Mouse (Mus musculus) stomach, embryonic 16.5 days (tissue): ENCODE data around the gene Atox1. TPM values are rescaled to one million over a fixed set of nuclear protein-coding genes. Genes with fewer than 3 reads are reported as not detected.
A peak's percentile ranks its signal among the peaks of the same experiment; 100 is the strongest.

ENCODE experiments used
- ATAC-seq: fragments of 200-750 bp; cut with Nextera tagmentation; 2 replicates; pipeline ENCODE4 v1.8.0; 2017; ENCODE audit warnings: moderate number of reproducible peaks, moderate TSS enrichment; ENCODE audit not compliant: insufficient read depth, low FRiP score
- H3K27ac ChIP-seq: fragments of 300-500 bp; sonication (generic); 2 replicates; pipeline ENCODE4 v1.5.1; 2014; ENCODE audit warnings: low read length
- H3K27me3 ChIP-seq: fragments of 300-500 bp; sonication (generic); 2 replicates; pipeline ENCODE4 v1.6.1; 2014; ENCODE audit warnings: low read length, control low read depth, mixed read lengths; ENCODE audit not compliant: control insufficient read depth, insufficient read depth
- H3K36me3 ChIP-seq: fragments of 300-500 bp; sonication (generic); 2 replicates; pipeline ENCODE4 v1.6.1; 2014; ENCODE audit warnings: low read length; ENCODE audit not compliant: control insufficient read depth, insufficient read depth
- H3K4me1 ChIP-seq: fragments of 300-500 bp; sonication (generic); 2 replicates; pipeline ENCODE4 v1.6.1; 2014; ENCODE audit warnings: low read length, control low read depth, mixed read lengths; ENCODE audit not compliant: control insufficient read depth, insufficient read depth
- H3K4me2 ChIP-seq: fragments of 300-500 bp; sonication (generic); 2 replicates; pipeline ENCODE4 v1.6.1; 2014; ENCODE audit warnings: low read depth, low read length, mixed read lengths
- H3K4me3 ChIP-seq: fragments of 300-500 bp; sonication (generic); replicated peaks from 2 replicates; pipeline ENCODE4 v1.5.1; 2014; ENCODE audit warnings: mild to moderate bottlenecking, low read length
- H3K9ac ChIP-seq: fragments of 300-500 bp; sonication (generic); 2 replicates; pipeline ENCODE4 v1.6.1; 2014; ENCODE audit warnings: low read length
- H3K9me3 ChIP-seq: fragments of 300-500 bp; sonication (generic); replicated peaks from 2 replicates; pipeline ENCODE4 v1.6.1; 2016; ENCODE audit warnings: low read length, control low read depth; ENCODE audit not compliant: control insufficient read depth
- WGBS: fragments of 180-500 bp; shearing (Covaris S2); extraction: QIAGEN DNeasy Blood & Tissue Kit; methylation state at CpG from one replicate; pipeline ENCODE4 v1.1.7; 2014; 5-methylcytosine and 5-hydroxymethylcytosine counted together
- microRNA-seq: library from miRNA; unstranded; fragments of <30 nt; microRNA quantifications from one replicate; pipeline ENCODE4, GENCODE M21; 2016
- polyA plus RNA-seq: library from polyadenylated mRNA; unstranded; fragments of >200 nt; fragmentation: Nextera tagmentation; extraction: Ambion mirVana; gene quantifications from 2 replicates; pipeline ENCODE4 v1.2.1, GENCODE M21; 2015

The Atox1 gene
- polyA plus RNA-seq, 1 experiment from 2014 or later: 421 TPM

- WGBS: 80% methylated on average over 2 of the region's 2 CpGs
- H3K27me3 ChIP-seq: no peaks in the 10 kb centered on the region
- ATAC-seq: peak; percentile 79; the same call in 1 of the 2 replicates
- H3K4me2 ChIP-seq: no peak overlapping the region
- H3K36me3 ChIP-seq: peaks cover 16% of the 10 kb centered on the region
- no peak overlapping the region for H3K4me3 ChIP-seq
- H3K9me3 ChIP-seq: no peaks in the 10 kb centered on the region
- H3K27ac ChIP-seq: no peak overlapping the region; the same call in 1 of the 2 replicates
- H3K9ac ChIP-seq: no peak overlapping the region
- H3K4me1 ChIP-seq: no peaks in the 10 kb centered on the region
Measured at GRCm38 (mm10) chr11:55400863-55401262, 60.2 kb downstream of the Atox1 start.

- Histone ChIP-seq H3K4me3 (no peak overlapping the region), H3K4me1 (no peaks in the 10 kb centered on the region), H3K9me3 (no peaks in the 10 kb centered on the region), H3K27me3 (no peaks in the 10 kb centered on the region), H3K36me3 (peaks cover 16% of the 10 kb centered on the region; the same call in 1 of the 2 replicates), H3K9ac (no peak overlapping the region), H3K4me2 (no peak overlapping the region), H3K27ac (no peak overlapping the region)
- no peak for ATAC-seq
- WGBS: 87% methylated on average over 8 of the region's 8 CpGs
Measured at GRCm38 (mm10) chr11:55398371-55398770, 62.7 kb downstream of the Atox1 start.

- peaks cover 13% of the 10 kb centered on the region; the same call in 1 of the 2 replicates for H3K36me3 ChIP-seq
- H3K9me3 ChIP-seq: no peaks in the 10 kb centered on the region
- H3K27ac ChIP-seq: peak overlapping the region; percentile 9; the same call in 1 of the 2 replicates
- no peak overlapping the region for H3K4me2 ChIP-seq
- no peak overlapping the region for H3K9ac ChIP-seq
- H3K27me3 ChIP-seq: no peaks in the 10 kb centered on the region
- ATAC-seq: no peak
- no peaks in the 10 kb centered on the region for H3K4me1 ChIP-seq
- no peak overlapping the region for H3K4me3 ChIP-seq
- WGBS: 77% methylated on average over 9 of the region's 9 CpGs
Measured at GRCm38 (mm10) chr11:55397441-55397840, 63.6 kb downstream of the Atox1 start.

GRCm38 (mm10) chr11:55397036-55397435 lies 64.0 kb downstream of the Atox1 start:
- Histone ChIP-seq H3K27ac (no peak overlapping the region), H3K9ac (no peak overlapping the region), H3K4me2 (no peak overlapping the region), H3K4me3 (no peak overlapping the region), H3K4me1 (no peaks in the 10 kb centered on the region), H3K27me3 (no peaks in the 10 kb centered on the region), H3K9me3 (no peaks in the 10 kb centered on the region), H3K36me3 (peaks cover 13% of the 10 kb centered on the region; the same call in 1 of the 2 replicates)
- no peak for ATAC-seq
- 80% methylated on average over 2 of the region's 2 CpGs for WGBS

Small RNA genes within 50 kb of the gene (microRNA-seq; reads per million reads assigned to microRNA genes)
- not detected for gene Mir7652

Other genes with a start within 250 kb of the Atox1 start
- gene Fat2, start 124.7 kb downstream of the Atox1 start, polyA plus RNA-seq: 0.97 and 1.2 TPM in 2 replicates
- gene Sparc, start 38.1 kb downstream of the Atox1 start, polyA plus RNA-seq: 2,158 and 2,387 TPM in 2 replicates
- gene G3bp1, start 8.4 kb upstream of the Atox1 start, polyA plus RNA-seq: 130 and 142 TPM in 2 replicates
- gene Glra1, start 147.0 kb upstream of the Atox1 start, polyA plus RNA-seq: not detected in 2 replicates